Mouse (Mus musculus) liver, adult 2 months (tissue): Measurements from ENCODE around the gene Tacr1. TPM values are rescaled to one million over a fixed set of nuclear protein-coding genes. Genes with fewer than 3 reads are reported as not detected.

ENCODE experiments used
- DNase-seq: peaks from one replicate; pipeline ENCODE4 v3.0.0-alpha.2; 2011; ENCODE audit warnings: low read depth, low spot score; ENCODE audit errors: extremely low read depth
- H3K27ac ChIP-seq: fragments of 200-500 bp; replicated peaks from 2 replicates; pipeline ENCODE4 v1.5.1; 2012; ENCODE audit warnings: low read depth, mild to moderate bottlenecking, control low read depth, inconsistent platforms, low read length; ENCODE audit not compliant: insufficient read depth
- H3K27me3 ChIP-seq: fragments of 200-500 bp; 2 replicates; pipeline ENCODE4 v1.6.1; 2012; ENCODE audit warnings: mild to moderate bottlenecking, moderate library complexity, low read length, inconsistent platforms; ENCODE audit not compliant: control insufficient read depth, insufficient read depth
- H3K36me3 ChIP-seq: fragments of 200-500 bp; 2 replicates; pipeline ENCODE4 v1.6.1; 2012; ENCODE audit warnings: low read length, inconsistent platforms; ENCODE audit not compliant: control insufficient read depth, insufficient read depth
- H3K4me1 ChIP-seq: fragments of 200-500 bp; 2 replicates; pipeline ENCODE4 v1.6.1; 2011; ENCODE audit warnings: low read length; ENCODE audit not compliant: control insufficient read depth, insufficient read depth
- H3K4me3 ChIP-seq: fragments of 200-500 bp; 2 replicates; pipeline ENCODE4 v1.5.1; 2011; ENCODE audit warnings: low read depth, mild to moderate bottlenecking, control low read depth, low read length, moderate library complexity; ENCODE audit not compliant: insufficient read depth
- H3K79me2 ChIP-seq: fragments of 200-500 bp; 2 replicates; pipeline ENCODE4 v1.6.1; 2012; ENCODE audit warnings: inconsistent platforms, mild to moderate bottlenecking, low read length, moderate library complexity; ENCODE audit not compliant: control insufficient read depth, insufficient read depth
- H3K9ac ChIP-seq: fragments of 200-500 bp; 2 replicates; pipeline ENCODE4 v1.6.1; 2012; ENCODE audit warnings: low read depth, mild to moderate bottlenecking, control low read depth, inconsistent platforms, low read length
- CTCF ChIP-seq: fragments of 200-500 bp; IDR thresholded peaks from 2 replicates; pipeline ENCODE4 v1.5.1; 2011; ENCODE audit warnings: low read depth, low read length, control low read depth
- POLR2A ChIP-seq: fragments of 200-500 bp; IDR thresholded peaks from 2 replicates; pipeline ENCODE4 v1.6.1; 2011; ENCODE audit warnings: low read length, control low read depth; ENCODE audit not compliant: insufficient read depth; ENCODE audit errors: extremely low read depth
- WGBS: fragments of 180-500 bp; shearing (Covaris S2); methylation state at CpG from one replicate; pipeline ENCODE4 v1.1.7; 2018; 5-methylcytosine and 5-hydroxymethylcytosine counted together
- polyA plus RNA-seq: library from polyadenylated mRNA; depleted of rRNA; stranded (reverse); fragments of >200 nt; gene quantifications from 2 replicates; pipeline ENCODE4 v1.2.3, GENCODE M21; 2012
- total RNA-seq: library from RNA; depleted of rRNA; stranded (reverse); fragments of >200 nt; gene quantifications from 2 replicates; pipeline ENCODE4 v1.2.3, GENCODE M21; 2014

Tacr1 gene
- total and polyA plus RNA-seq, 2 experiments: not detected

DNA sequence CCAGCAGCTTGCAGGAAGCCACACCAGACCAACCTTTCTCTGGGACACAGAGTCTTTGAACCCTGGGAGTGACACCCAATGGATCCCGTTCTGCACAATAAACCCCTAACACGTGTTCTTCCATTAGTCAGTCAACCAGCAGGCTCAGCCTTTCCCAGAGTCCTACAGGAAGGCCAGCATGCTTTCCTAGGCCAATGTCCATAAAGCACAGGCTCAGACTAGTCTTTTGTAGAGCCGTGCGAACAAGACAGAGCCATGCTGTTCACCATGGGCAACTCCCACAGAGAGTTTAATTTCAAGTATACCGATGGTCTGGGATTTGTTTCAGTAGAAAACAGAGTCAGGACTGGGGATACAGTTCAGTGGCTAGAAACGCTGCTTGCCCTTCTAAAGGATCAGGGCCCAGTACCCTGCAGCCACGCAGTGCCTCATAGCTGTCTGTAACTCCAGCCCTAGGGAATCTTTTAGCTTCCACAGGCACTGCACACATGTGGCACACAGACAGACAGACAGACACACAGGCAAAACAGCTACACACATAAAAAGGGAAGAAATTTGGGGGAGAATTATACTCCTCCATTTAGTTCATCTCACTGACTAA, 55.1 kb downstream of the Tacr1 start:
- 84% methylated on average over 7 of the region's 7 CpGs for WGBS
- no peak for TF ChIP-seq POLR2A
- TF ChIP-seq CTCF: no peak
- no peak overlapping the region for H3K9ac ChIP-seq
- no peak overlapping the region for H3K4me3 ChIP-seq
- no peaks in the 10 kb centered on the region for H3K79me2 ChIP-seq
- no peaks in the 10 kb centered on the region for H3K36me3 ChIP-seq
- H3K27ac ChIP-seq: no peak overlapping the region
- no peaks in the 10 kb centered on the region for H3K27me3 ChIP-seq
- no peaks in the 10 kb centered on the region for H3K4me1 ChIP-seq
- no peak for DNase-seq

DNA sequence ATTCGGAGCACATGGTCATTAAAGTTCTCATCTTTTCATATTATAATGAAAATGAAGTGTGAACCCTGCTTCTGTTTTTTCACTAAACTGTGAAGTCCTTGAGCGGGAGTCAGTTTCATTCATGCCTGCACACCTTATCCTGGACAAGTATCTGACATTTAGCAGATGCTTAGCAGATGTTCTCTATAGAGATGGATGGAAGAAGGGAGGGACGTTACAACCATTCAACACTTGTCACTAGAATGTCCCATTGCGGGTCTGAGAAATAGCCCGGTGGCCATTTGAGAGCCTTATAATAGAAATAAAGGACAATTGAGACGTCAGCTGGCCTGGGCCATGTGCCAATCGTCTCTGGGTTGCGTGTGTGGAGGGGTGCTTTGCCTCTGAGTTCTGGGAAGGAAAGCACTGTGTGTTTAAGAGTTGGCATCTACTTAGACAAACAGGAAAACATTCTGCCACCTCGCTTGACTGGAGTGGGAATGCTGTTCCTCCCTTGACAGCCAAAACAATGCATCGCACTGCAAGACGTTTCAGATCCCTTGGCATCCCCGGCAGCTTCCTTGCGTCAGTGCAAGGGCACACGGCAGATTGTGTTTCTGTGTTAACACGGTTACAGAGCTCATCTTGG, 56.7 kb downstream of the Tacr1 start:
- 82% methylated on average over 15 of the region's 15 CpGs for WGBS
- no peak overlapping the region for H3K27ac ChIP-seq
- no peaks in the 10 kb centered on the region for H3K36me3 ChIP-seq
- no peaks in the 10 kb centered on the region for H3K79me2 ChIP-seq
- no peak overlapping the region for H3K4me3 ChIP-seq
- no peak for TF ChIP-seq CTCF
- no peak for TF ChIP-seq POLR2A
- no peak for DNase-seq
- H3K9ac ChIP-seq: no peak overlapping the region
- H3K27me3 ChIP-seq: no peaks in the 10 kb centered on the region
- H3K4me1 ChIP-seq: no peaks in the 10 kb centered on the region

DNA sequence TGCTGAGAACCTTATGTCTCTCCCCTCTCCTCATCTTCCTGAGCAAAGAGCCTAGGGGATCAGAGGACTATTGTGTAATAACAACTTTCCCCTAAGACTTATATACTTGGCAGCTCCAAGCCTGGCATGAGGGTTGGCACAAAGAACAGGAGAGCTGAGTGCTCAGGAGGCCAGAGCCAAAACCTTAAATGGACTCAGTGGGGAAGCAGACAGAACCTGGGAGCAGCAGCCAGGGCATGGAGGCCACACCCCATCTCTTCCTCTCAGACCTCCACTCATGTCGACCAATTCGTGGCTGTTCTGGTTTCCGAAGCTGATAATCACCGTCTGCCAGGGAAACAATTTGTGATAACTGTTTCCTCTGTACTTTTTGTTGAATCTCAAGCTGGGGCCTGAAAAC, 61.0 kb downstream of the Tacr1 start:
- DNase-seq: no peak
- H3K36me3 ChIP-seq: no peaks in the 10 kb centered on the region
- TF ChIP-seq POLR2A: no peak
- no peak for TF ChIP-seq CTCF
- H3K4me1 ChIP-seq: no peaks in the 10 kb centered on the region
- no peak overlapping the region for H3K4me3 ChIP-seq
- H3K9ac ChIP-seq: no peak overlapping the region
- WGBS: 48% methylated on average over 4 of the region's 4 CpGs
- no peak overlapping the region for H3K27ac ChIP-seq
- no peaks in the 10 kb centered on the region for H3K79me2 ChIP-seq
- H3K27me3 ChIP-seq: no peaks in the 10 kb centered on the region

DNA sequence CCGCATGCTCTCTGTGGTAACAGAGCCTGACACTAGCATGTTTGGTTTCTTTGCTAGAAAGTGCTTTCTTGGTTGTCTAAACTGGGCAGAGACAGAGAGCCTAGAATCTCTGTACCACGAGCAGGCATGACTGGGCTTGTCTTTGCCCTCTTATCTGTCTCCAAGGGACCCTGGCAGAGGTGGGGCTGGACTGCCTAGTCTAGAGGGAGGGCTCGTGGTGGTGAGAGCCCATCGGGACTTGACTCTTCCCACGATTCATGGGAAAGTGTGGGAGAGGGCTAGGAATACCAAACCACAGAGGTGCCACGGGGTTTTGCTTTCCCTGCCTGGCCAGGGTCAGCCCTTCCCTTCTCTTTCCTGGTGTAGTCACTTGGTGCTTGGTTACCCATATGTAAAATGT, 72.3 kb downstream of the Tacr1 start:
- H3K4me3 ChIP-seq: no peak overlapping the region
- 60% methylated on average over 6 of the region's 6 CpGs for WGBS
- no peak overlapping the region for H3K9ac ChIP-seq
- H3K27ac ChIP-seq: no peak overlapping the region
- no peak for DNase-seq
- no peaks in the 10 kb centered on the region for H3K4me1 ChIP-seq
- H3K36me3 ChIP-seq: no peaks in the 10 kb centered on the region
- no peaks in the 10 kb centered on the region for H3K79me2 ChIP-seq
- no peak for TF ChIP-seq CTCF
- TF ChIP-seq POLR2A: no peak
- no peaks in the 10 kb centered on the region for H3K27me3 ChIP-seq

DNA sequence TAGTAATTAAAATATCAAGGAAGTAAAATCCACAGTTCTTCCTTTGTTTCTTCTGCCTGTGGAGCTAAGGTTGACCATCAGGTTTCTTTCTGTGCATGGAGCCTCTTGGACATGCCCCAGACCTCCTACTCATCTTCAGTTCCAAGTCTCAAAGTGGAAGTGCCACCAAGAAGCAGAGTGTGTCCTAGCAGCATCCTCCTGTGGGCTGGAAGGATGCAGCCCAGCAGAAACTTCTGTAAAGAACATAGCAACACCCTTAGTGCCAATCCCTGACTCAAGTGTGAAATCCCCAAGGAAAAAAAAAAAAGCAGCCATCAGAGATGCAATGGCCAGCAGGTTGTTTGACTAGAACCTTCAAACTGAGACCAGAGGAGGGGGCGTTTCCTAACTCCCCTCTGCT, 81.7 kb downstream of the Tacr1 start:
- H3K27ac ChIP-seq: no peak overlapping the region
- no peaks in the 10 kb centered on the region for H3K4me1 ChIP-seq
- H3K79me2 ChIP-seq: no peaks in the 10 kb centered on the region
- DNase-seq: no peak
- TF ChIP-seq CTCF: no peak
- TF ChIP-seq POLR2A: no peak
- no peaks in the 10 kb centered on the region for H3K27me3 ChIP-seq
- WGBS: 58% methylated on average over 1 of the region's 1 CpGs
- no peak overlapping the region for H3K4me3 ChIP-seq
- no peaks in the 10 kb centered on the region for H3K36me3 ChIP-seq
- no peak overlapping the region for H3K9ac ChIP-seq

DNA sequence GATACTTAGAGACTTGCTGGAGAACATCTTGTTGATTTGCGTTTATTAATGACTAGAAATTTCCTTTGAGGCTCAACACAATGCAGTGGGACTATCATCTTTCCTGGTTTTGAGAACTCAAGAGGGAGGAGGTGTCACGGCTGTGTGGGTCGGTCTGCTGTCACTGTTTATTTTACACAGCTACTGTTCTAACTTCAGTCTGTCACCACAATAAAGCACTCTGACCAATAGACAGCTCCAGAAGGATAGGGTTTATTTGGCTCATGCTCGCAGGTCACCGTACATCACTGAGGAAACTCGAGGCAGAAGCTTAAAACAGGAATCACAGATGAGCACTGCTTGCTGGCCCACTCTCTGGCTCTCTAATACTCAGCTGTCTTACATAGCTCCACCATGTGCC, 92.3 kb downstream of the Tacr1 start:
- Histone ChIP-seq H3K27ac (no peak overlapping the region), H3K27me3 (no peaks in the 10 kb centered on the region), H3K36me3 (no peaks in the 10 kb centered on the region), H3K4me1 (no peaks in the 10 kb centered on the region), H3K9ac (no peak overlapping the region), H3K79me2 (no peaks in the 10 kb centered on the region), H3K4me3 (no peak overlapping the region)
- no peak for DNase-seq
- TF ChIP-seq POLR2A: no peak
- TF ChIP-seq CTCF: no peak
- 71% methylated on average over 6 of the region's 6 CpGs for WGBS
